Mouse (Mus musculus) layer of hippocampus, adult 11-12 months (tissue): ENCODE data around the gene Skap1.

Source experiments
- DNase-seq: peaks from one replicate; pipeline ENCODE4 v3.0.0; 2022; ENCODE audit warnings: low spot score

Gene Skap1

DNA sequence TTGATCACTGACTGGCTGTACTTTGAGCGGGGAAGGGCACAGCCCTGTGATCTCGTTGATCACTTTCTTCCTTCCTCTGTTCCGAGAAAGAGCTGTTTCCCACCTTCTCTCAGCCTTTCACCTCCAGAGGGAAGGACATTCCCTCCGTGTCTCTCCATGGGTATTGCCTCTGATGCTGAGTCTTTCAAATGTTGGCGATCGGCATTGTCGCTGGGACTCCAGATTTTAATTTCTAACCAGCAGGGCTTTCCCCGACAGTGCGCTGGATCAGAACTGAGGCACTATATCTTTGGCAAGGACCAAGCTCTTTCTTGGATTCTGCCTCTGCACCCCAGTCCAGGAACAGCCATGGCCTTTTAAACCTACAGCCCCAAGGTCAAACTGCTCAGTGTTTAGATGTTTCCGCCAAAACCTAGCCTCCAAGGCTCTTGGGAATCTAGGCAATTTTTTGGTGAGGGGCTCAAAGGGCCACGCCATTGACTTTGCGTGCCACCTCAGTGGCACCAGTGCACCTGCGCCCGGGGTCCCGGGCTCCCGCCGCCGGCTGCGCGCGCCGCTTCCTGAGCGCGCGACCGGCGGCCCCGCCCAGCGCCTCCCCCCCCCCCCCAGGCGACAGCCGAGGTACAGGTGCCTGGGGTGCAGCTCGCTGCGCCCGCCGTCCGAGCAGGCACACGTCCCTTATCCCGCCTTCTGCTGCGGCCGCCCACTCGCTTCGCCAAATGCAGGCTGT, at the start of gene Skap1:
Gene Skap1 (plus strand): TSS at position 608 of the 730 bp plus-strand sequence.
- no peak for DNase-seq

GRCm38 (mm10) chr11:96421074-96421473, 43.3 kb upstream of the Skap1 start:
- no peak for DNase-seq

DNA sequence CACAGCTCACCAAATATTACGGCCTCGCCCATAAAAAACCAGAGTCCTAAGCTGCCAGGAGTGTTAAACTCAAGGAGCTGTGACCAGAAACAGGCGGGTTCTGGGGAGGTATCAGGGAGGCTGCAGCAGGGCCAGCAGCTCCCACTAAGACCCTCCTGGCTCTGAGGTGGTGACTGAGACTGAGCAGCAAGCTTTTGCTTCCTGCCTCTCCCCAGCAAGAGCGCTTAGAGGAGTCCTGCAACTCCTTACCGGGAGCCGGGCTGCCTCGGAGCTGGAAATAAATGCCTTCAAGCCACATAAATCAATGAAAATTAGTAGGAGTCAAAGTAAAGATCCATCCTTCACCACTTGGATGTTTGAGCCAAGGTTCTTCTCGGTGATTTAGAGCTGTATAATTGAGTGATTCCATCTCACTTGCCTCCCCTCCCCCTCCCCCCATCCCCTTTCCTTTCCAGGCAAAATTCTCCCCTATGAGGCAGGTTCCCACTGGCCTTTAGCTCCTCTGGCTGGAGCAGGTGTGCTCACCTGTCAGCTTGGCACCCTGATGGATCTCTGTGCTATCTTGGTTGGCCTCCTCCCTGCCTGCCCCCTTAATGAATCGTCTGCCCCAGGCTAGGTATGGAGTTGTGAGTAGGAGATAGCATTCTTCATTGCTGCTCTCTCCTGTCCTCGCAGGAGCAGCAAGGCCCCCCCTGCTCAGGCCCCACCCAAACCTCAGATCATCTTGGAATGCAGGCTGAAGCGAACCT, 42.7 kb upstream of the Skap1 start:
- no peak for DNase-seq

DNA sequence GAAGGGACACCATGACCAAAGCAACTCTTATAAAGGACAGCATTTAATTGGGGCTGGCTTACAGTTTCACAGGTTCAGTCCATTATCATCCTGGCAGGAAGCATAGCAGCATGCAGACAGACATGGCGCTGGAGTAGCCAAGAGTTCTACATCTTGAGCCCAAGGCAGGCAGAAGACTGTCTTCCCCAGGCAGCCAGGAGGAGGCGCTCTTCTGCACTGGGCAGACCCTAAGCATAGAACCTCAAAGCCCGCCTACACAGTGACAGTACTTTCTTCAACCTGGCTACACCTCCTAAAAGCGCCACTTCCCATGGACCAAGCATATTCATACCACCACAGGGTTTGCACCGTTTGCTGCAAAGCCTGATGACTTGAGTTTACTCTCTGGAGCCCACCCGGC, 39.2 kb upstream of the Skap1 start:
- no peak for DNase-seq

DNA sequence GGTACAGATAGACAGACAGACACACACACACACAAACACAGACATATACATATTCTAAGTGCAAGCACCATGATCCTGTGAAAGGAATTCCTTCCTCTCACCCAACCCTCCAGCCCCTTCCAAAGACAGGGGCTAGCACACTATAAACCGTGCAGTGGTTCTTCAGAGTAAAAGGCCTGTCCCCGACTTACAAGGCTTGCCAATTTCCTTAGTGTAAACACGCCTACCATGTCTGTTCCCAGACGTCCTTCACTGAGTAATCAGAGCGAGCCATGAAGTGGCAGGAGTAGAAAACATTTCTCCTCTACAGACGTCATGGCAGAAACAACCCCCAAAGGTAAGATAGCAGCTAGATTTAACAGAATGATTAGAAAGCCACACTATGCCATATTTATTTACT, 38.2 kb upstream of the Skap1 start:
- DNase-seq: no peak

DNA sequence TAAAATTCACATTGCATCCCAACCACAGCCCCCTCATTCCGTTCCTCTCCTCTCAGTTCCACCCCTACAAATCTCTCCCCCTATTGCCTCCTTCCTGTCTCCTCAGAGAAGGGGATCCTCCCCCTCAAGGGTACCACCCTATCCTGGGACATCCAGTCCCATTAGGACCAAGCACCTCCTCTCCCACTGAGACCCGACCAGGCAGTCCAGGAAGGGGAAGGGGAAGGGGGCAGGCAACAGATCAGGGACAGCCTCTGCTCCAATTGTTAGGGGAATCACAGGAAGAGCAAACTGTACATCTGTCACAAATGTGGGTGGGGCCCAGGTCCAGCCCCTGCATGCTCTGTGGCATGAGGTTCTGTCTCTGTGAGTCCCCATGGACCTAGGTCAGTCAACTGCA, 37.6 kb upstream of the Skap1 start:
- DNase-seq: no peak

- no peak for DNase-seq
Measured at GRCm38 (mm10) chr11:96429062-96429461, 35.3 kb upstream of the Skap1 start.

- no peak for DNase-seq
Measured at GRCm38 (mm10) chr11:96429891-96430290, 34.5 kb upstream of the Skap1 start.

GRCm38 (mm10) chr11:96431871-96432270, 32.5 kb upstream of the Skap1 start:
- DNase-seq: no peak

GRCm38 (mm10) chr11:96434888-96435287, 29.5 kb upstream of the Skap1 start:
- no peak for DNase-seq

GRCm38 (mm10) chr11:96436525-96436924, 27.9 kb upstream of the Skap1 start:
- no peak for DNase-seq

DNA sequence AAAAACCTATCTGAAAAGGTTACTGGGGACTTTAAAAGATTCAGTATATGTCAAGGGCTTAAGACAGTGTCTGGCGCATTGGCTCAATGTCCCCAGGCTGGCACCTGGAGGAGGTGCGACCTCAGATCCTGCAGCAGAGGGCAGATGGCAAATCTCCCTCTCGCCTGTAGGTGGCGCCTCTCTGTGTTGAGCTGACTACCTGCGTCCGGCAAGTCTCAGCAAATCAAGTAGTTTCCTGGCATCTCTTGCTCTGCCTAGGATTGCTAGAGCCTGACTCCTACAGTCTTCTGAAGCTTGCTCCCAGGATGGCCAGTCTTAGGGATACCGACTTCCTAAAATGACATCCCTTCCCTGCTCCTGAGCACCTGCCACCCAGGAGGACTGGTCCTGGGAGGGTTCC, 25.6 kb upstream of the Skap1 start:
- peak; percentile 30 for DNase-seq

- DNase-seq: no peak
Measured at GRCm38 (mm10) chr11:96441546-96442185, 22.7 kb upstream of the Skap1 start.

DNA sequence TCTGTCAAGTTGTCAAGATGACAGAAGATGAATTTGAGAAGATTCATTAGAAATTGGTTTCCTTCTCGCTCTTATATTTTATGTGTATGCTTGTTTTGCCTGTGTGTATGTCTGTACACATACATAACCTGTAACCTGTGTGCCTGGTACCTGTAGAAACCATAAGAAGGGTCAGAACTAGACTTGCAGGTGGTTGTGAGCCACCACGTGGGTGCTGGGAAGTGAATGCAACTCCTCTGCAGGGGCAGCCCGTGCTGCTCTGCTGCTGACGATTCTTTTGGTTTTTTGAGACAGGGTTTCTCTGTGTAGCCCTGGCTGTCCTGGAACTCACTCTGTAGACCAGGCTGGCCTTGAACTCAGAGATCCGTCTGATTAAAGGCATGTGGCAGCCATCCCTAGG, 21.9 kb upstream of the Skap1 start:
- DNase-seq: no peak

DNA sequence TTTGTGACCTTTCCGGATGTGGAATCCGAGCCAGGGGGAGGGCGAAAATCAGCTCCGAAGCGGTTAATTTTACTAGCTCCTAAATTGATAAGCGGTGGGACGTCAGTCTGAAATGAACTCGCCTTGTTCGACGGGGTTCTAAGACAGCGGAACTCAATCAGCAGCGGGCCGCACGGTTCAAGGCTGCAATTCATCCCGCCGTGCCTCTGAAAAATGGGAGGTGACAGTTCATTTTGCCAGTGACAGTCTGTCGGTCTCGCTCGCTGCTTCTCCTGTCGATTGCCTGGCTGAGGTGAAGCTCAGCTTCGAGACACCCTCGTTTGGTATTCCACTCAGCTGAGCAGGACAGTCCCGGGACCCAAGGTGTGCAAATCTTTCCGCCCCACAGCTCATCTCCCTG, 16.5 kb upstream of the Skap1 start:
- DNase-seq: no peak

- no peak for DNase-seq
Measured at GRCm38 (mm10) chr11:96455111-96455510, 9.3 kb upstream of the Skap1 start.

- no peak for DNase-seq
Measured at GRCm38 (mm10) chr11:96455699-96456326, 8.6 kb upstream of the Skap1 start.

DNA sequence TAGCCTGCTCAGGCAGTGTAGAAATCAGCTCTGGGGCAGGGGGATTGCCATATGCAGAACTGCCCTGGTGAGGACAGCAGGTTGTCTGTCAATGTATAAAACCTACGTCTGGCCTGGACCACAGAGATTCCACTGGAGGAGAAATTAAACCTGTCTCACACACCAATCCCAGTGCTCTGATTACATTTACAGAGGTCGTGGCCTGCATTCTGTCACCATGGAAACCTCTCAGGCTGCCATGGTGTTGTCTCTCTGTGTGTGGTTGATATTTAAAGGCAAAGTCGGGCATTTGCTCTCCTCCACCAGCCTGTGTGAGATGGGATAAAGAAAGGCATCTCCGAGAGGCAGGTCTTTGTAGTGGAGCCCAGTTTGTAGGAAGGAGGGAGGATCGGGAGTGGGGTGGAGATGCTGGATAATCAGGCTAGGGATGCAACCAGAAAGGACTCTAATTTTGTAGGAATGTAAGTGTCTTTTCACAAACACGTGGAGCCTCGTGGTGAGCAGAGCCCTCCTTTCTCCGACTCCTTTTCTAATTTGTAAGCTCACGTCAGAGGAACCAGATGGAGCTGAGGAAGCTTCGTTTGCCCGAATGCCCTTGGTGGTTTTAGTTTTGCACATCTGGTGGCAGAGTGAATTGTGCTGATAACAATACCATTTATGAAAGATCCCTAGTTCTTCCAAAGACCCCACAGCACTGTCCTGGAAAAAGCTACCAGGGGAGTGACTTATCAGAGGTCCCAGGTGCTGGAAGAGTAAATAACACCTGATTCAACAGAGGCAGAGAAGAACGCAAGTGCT, 7.7 kb upstream of the Skap1 start:
- no peak for DNase-seq

DNA sequence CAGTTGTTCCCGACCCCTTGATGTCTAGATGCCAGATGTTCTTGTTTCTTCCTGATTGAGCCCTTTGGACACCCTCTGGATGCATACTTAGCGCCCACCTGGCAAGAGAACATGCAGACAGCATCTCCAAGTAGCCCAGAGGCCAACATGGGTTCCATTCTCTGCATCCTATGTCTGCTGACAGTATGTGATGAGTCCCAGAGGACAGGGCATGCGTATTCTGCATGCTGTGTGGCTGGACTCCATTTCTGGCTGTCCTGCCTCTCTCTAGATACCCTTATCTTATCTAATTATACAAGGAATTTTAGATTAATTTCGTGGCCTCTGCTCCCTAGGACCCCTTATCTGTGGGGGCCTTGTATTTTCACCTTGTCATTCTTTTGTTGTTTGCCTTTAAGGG, 2.6 kb upstream of the Skap1 start:
- no peak for DNase-seq

GRCm38 (mm10) chr11:96462191-96462752, 2.1 kb upstream of the Skap1 start:
- no peak for DNase-seq

- DNase-seq: no peak
Measured at GRCm38 (mm10) chr11:96464716-96465060, 295 bp downstream of the Skap1 start.
